Mouse (Mus musculus) midbrain, embryonic 12.5 days (tissue): Measurements from ENCODE around the gene Smarcc1. TPM values are rescaled to one million over a fixed set of nuclear protein-coding genes. Genes with fewer than 3 reads are reported as not detected.

Experiments
- ATAC-seq: fragments of 200-750 bp; cut with Nextera tagmentation; 2 replicates; pipeline ENCODE4 v1.8.0; 2017; ENCODE audit warnings: low read depth, moderate TSS enrichment, moderate library complexity; ENCODE audit not compliant: low FRiP score
- H3K27ac ChIP-seq: fragments of 300-500 bp; sonication (generic); replicated peaks from 2 replicates; pipeline ENCODE4 v1.5.1; 2016; ENCODE audit warnings: mild to moderate bottlenecking
- H3K27me3 ChIP-seq: fragments of 300-500 bp; sonication (generic); 2 replicates; pipeline ENCODE4 v1.6.1; 2016; ENCODE audit warnings: mild to moderate bottlenecking
- H3K36me3 ChIP-seq: fragments of 300-500 bp; sonication (generic); 2 replicates; pipeline ENCODE4 v1.6.1; 2016
- H3K4me1 ChIP-seq: fragments of 300-500 bp; sonication (generic); 2 replicates; pipeline ENCODE4 v1.6.1; 2016
- H3K4me2 ChIP-seq: fragments of 300-500 bp; sonication (generic); replicated peaks from 2 replicates; pipeline ENCODE4 v1.6.1; 2016; ENCODE audit warnings: mild to moderate bottlenecking, moderate library complexity
- H3K4me3 ChIP-seq: fragments of 300-500 bp; sonication (generic); 2 replicates; pipeline ENCODE4 v1.5.1; 2016; ENCODE audit warnings: mild to moderate bottlenecking
- H3K9ac ChIP-seq: fragments of 300-500 bp; sonication (generic); replicated peaks from 2 replicates; pipeline ENCODE4 v1.6.1; 2016; ENCODE audit warnings: mild to moderate bottlenecking, moderate library complexity
- H3K9me3 ChIP-seq: fragments of 300-500 bp; sonication (generic); 2 replicates; pipeline ENCODE4 v1.6.1; 2016; ENCODE audit warnings: mild to moderate bottlenecking
- WGBS: fragments of 180-500 bp; shearing (Covaris S2); methylation state at CpG from one replicate; pipeline ENCODE4 v1.1.7; 2016; 5-methylcytosine and 5-hydroxymethylcytosine counted together
- microRNA-seq: library from miRNA; unstranded; fragments of <30 nt; microRNA quantifications from one replicate; pipeline ENCODE4, GENCODE M21; 2017
- polyA plus RNA-seq: library from polyadenylated mRNA; unstranded; fragments of >200 nt; fragmentation: Nextera tagmentation; extraction: Ambion mirVana; gene quantifications from 2 replicates; pipeline ENCODE4 v1.2.1, GENCODE M21; 2016

Gene Smarcc1
- polyA plus RNA-seq, 1 experiment from 2014 or later: 208 TPM

DNA sequence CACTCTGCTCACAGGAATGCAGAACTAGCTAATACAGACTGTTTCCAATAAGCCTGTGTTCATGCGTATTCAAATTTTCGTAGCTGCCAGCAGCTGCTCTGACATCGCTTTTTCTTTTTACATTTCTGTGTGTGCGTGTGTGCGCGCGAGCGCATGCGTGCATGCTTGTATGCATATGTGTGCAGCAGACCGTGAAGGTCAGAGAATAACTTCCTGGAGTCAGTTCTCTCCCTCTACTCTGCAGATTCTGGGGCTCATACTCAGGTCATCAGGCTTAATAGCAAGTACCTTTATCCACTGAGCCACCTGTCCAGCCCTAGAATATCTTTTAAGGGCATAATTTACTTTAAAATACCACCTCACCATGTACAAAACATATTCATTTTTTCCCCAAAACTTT is 150.9 kb downstream of the Smarcc1 start:
- no peak overlapping the region for H3K4me3 ChIP-seq
- no peak overlapping the region for H3K27ac ChIP-seq
- no peaks in the 10 kb centered on the region for H3K27me3 ChIP-seq
- no peaks in the 10 kb centered on the region for H3K36me3 ChIP-seq
- ATAC-seq: no peak
- H3K9me3 ChIP-seq: no peaks in the 10 kb centered on the region
- no peak overlapping the region for H3K4me2 ChIP-seq
- 93% methylated on average over 10 of the region's 10 CpGs for WGBS
- no peaks in the 10 kb centered on the region for H3K4me1 ChIP-seq
- no peak overlapping the region for H3K9ac ChIP-seq

DNA sequence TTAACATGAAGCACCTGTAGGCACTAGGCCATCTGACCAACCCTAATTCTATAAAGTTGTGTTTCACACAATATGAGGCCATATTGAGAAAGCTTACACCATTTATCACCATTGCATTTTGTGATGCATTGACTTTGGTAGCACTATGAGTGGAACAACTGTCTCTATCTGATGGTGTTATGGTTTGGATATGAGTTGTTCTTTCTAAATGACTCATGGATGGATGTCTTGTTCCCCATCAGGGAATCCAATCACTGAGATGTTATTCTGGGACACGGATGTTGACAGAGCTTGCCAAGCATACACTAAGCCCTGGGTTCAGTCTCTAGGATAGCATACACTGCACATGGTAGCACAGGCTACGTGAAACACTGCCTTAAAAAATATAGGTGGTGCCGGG is 154.8 kb downstream of the Smarcc1 start:
- no peak for ATAC-seq
- Histone ChIP-seq H3K4me1 (no peaks in the 10 kb centered on the region), H3K36me3 (no peaks in the 10 kb centered on the region), H3K27me3 (no peaks in the 10 kb centered on the region), H3K9me3 (no peaks in the 10 kb centered on the region), H3K4me2 (no peak overlapping the region), H3K4me3 (no peak overlapping the region), H3K27ac (no peak overlapping the region), H3K9ac (no peak overlapping the region)
- WGBS: 84% methylated on average over 3 of the region's 3 CpGs

DNA sequence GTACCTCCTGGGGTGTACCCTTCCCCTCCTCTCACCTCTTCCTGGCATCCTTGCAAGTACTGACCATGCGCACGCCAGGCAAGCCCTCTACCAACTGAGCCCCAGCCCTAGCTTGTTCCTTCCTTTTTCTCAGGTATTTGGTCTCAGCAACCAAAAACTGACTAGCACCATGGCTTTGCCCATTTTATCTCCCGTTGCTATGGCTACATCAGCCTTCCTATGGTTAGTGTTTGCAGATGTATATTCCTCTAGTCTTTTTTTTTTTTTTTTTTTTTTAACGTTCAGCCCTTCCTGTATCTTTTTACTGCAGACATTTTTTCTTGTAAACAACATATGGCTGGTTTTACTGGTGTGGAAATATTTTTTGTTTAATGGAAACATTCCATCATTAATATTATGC is 156.0 kb downstream of the Smarcc1 start:
- H3K9ac ChIP-seq: no peak overlapping the region
- H3K27me3 ChIP-seq: no peaks in the 10 kb centered on the region
- no peaks in the 10 kb centered on the region for H3K36me3 ChIP-seq
- no peaks in the 10 kb centered on the region for H3K9me3 ChIP-seq
- no peak overlapping the region for H3K27ac ChIP-seq
- no peaks in the 10 kb centered on the region for H3K4me1 ChIP-seq
- no peak overlapping the region for H3K4me3 ChIP-seq
- WGBS: 89% methylated on average over 4 of the region's 4 CpGs
- no peak for ATAC-seq
- no peak overlapping the region for H3K4me2 ChIP-seq

DNA sequence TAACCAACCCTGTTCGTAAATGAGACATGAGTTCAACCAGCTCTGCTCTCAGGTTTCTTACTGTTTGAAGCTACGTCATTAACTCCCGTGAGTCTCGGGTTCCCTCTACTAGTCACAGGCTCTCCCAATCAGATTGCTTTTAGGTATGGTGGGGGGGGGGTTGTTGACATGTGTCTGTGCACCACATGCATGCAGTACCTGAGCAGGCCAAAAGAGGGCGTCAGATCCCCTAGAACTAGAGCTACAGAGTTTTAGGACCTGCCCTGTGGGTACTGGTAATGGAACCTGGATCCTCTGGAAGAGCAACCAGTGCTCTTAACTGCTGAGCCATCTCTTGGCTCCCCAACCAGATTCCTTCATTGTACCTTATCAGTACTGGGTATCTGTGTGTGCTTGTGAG is 158.4 kb downstream of the Smarcc1 start:
- H3K9me3 ChIP-seq: no peaks in the 10 kb centered on the region
- H3K4me3 ChIP-seq: no peak overlapping the region
- H3K4me2 ChIP-seq: no peak overlapping the region
- no peaks in the 10 kb centered on the region for H3K27me3 ChIP-seq
- H3K4me1 ChIP-seq: no peaks in the 10 kb centered on the region
- H3K36me3 ChIP-seq: no peaks in the 10 kb centered on the region
- no peak overlapping the region for H3K9ac ChIP-seq
- no peak overlapping the region for H3K27ac ChIP-seq
- no peak for ATAC-seq
- WGBS: 76% methylated on average over 5 of the region's 5 CpGs

DNA sequence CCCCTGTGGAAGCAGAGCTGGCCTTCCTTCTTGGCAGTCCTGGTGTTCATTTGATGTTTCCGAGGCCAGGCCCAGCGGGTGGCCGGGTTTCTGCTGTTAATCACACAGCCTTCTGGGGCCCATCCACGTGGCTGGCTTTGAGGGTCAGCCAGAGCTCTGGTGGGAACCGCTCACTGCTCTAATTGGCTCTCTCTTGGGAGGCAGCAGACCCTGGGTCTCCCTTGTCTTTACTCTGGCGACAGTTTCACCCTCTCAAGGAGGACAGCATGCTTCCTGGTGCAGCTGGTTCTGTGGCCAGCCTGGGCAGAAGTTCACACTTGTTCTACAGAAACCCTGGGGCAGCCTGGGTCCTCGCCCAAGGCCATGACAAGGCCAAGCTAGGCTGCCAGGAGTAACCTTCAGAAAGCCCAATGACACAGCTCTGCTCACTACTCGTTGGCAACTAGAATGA is 159.9 kb downstream of the Smarcc1 start:
- H3K4me2 ChIP-seq: no peak overlapping the region
- ATAC-seq: no peak
- 54% methylated on average over 8 of the region's 8 CpGs for WGBS
- no peak overlapping the region for H3K27ac ChIP-seq
- H3K9ac ChIP-seq: no peak overlapping the region
- H3K9me3 ChIP-seq: no peaks in the 10 kb centered on the region
- no peaks in the 10 kb centered on the region for H3K36me3 ChIP-seq
- H3K27me3 ChIP-seq: no peaks in the 10 kb centered on the region
- H3K4me1 ChIP-seq: no peaks in the 10 kb centered on the region
- no peak overlapping the region for H3K4me3 ChIP-seq

DNA sequence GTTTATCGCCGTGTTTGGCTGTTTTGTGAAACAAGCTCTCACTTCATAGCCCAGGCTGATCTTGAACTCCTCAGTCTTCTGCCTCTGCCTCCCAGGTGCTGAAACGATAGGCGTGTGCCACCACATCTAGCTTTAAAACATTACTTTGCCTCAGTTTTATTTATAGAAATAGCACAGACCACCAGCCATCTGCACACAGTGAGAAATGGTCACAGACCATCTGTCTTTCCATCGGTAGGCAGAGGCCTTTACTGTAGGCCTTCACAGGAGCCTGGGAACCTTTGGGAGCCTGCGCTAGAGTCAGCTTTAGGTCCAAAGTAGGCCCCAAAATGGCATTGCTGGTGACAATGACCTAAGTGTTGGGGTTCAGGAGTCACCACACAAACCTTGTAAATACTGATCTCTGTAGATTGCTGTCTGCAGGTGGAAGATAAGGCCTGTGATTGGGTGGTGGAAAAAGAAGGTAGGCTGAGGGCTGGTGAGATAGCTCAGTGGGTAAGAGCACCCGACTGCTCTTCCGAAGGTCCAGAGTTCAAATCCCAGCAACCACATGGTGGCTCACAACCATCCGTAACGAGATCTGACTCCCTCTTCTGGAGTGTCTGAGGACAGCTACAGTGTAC is 166.7 kb downstream of the Smarcc1 start:
- no peak overlapping the region for H3K4me3 ChIP-seq
- no peak overlapping the region for H3K9ac ChIP-seq
- no peaks in the 10 kb centered on the region for H3K27me3 ChIP-seq
- H3K4me1 ChIP-seq: peaks cover 13% of the 10 kb centered on the region
- no peak overlapping the region for H3K27ac ChIP-seq
- 96% methylated on average over 10 of the region's 10 CpGs for WGBS
- H3K9me3 ChIP-seq: no peaks in the 10 kb centered on the region
- no peak for ATAC-seq
- no peaks in the 10 kb centered on the region for H3K36me3 ChIP-seq
- no peak overlapping the region for H3K4me2 ChIP-seq

DNA sequence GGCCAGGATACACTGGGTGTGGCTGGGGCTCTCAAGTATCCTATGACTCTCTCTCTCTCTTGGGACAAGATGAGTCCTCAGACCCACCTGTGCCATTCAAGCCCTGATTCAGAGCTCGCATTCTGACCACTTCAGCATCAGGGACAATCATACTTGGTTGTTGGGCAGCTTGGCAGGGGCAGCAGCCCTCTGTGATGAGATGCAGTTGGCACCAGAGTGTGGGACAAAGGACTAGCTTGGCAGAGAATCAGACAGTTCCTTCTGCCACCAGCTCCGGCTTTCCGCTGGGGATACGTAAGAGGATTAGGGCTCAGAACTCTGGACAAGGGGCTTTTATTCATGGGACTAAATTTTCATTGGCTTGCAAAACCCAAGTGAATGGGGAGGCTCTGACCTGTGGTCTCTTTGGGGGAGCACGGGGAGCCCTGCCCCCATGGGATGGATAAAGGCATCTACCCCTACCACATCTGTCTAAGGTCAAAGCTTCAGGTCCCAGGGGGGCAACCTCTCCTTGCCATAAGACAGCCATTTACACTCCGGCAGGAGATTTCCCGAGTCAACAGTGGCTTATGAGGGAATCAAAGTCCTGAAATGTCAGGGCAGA is 169.9 kb downstream of the Smarcc1 start:
- H3K4me1 ChIP-seq: peaks cover 13% of the 10 kb centered on the region
- no peak overlapping the region for H3K9ac ChIP-seq
- H3K27ac ChIP-seq: peak overlapping the region; percentile 69

More for the DNA sequence above, 169.9 kb downstream of the Smarcc1 start:
- ATAC-seq: peak; percentile 73
- Histone ChIP-seq H3K4me3 (no peak overlapping the region), H3K27me3 (no peaks in the 10 kb centered on the region), H3K4me2 (0 out of 2 replicates have a peak overlapping the region, but pooled peaks have one; percentile 3), H3K36me3 (no peaks in the 10 kb centered on the region), H3K9me3 (no peaks in the 10 kb centered on the region)
- 23% methylated on average over 7 of the region's 7 CpGs for WGBS

Small RNA genes lying within 50 kb of the gene (microRNA-seq; reads per million reads assigned to microRNA genes)
- gene Mir6236: 126 reads per million, percentile 54 among the genes with 10 or more reads in this experiment

Other genes starting within 250 kb of the Smarcc1 start
- gene Cdc25a, start 242.1 kb upstream of the Smarcc1 start, polyA plus RNA-seq: 41.6 and 41.7 TPM in 2 replicates
- 109 and 117 TPM in 2 replicates for gene Map4, start 186.2 kb upstream of the Smarcc1 start, polyA plus RNA-seq
- 224 and 228 TPM in 2 replicates for gene Dhx30, start 122 bp downstream of the Smarcc1 start, polyA plus RNA-seq
- gene Cspg5, start 126.1 kb downstream of the Smarcc1 start, polyA plus RNA-seq: 25.3 and 31.3 TPM in 2 replicates
- 34.8 and 38.7 TPM in 2 replicates for gene Elp6, start 187.5 kb downstream of the Smarcc1 start, polyA plus RNA-seq
- 39.3 and 44.2 TPM in 2 replicates for gene Scap, start 215.6 kb downstream of the Smarcc1 start, polyA plus RNA-seq